Mouse (Mus musculus) lung, postnatal 0 days (tissue): ENCODE results near the gene Tmem117.

Source experiments
- CTCF ChIP-seq: IDR thresholded peaks from 2 replicates; pipeline ENCODE4 v1.5.1; 2016; ENCODE audit warnings: antibody characterized with exemption, mild to moderate bottlenecking
- EP300 ChIP-seq: IDR thresholded peaks from 2 replicates; pipeline ENCODE4 v1.6.1; 2016; ENCODE audit warnings: antibody characterized with exemption, mild to moderate bottlenecking, control low read depth

GRCm38 (mm10) chr15:94811550-94811949 lies 182.5 kb downstream of the Tmem117 start:
- TF ChIP-seq CTCF: no peak
- TF ChIP-seq EP300: no peak
